Mouse (Mus musculus) frontal cortex, postnatal 14 days (tissue): ENCODE results near the gene Sirt2.
A peak's percentile ranks its signal among the peaks of the same experiment; 100 is the strongest.

ENCODE experiments used
- DNase-seq, 2 experiments: peaks; one replicate each; pipeline ENCODE4 v3.0.0; 2022; ENCODE audit warnings: low spot score in 2 of 2

Gene Sirt2

GRCm38 (mm10) chr7:28766173-28766879 is at the start of gene Sirt2:
Sirt2 (plus strand) TSS chr7:28766735.
- DNase-seq = peak; percentile 98 to 99

- DNase-seq = no peak
These were observed 48.8 kb upstream of the Sirt2 start for GRCm38 (mm10) chr7:28717726-28718125.

- DNase-seq = no peak
These were observed 47.4 kb upstream of the Sirt2 start for GRCm38 (mm10) chr7:28719159-28719558.

GRCm38 (mm10) chr7:28719650-28720049 is 46.9 kb upstream of the Sirt2 start:
- DNase-seq = no peak

- no peak for DNase-seq
These were observed 45.6 kb upstream of the Sirt2 start for GRCm38 (mm10) chr7:28720753-28721537.

DNA sequence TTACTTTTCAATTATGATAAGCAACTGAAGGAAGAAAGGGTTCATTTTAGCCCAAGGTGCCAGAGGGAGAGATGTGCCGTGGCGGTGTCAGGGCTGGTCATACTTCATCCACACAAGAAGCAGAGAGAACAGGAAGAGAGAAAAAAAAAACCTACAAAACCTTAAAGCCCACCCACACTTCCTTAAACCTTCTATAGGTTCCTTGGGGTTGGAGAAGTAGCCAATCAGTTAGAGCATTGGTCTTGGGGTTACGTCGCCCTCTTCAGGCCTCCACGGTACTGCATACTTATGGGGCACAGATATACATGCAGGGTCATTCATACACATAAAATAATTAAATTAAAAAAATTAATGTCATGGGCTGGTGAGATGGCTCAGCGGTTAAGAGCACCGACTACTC is 44.5 kb upstream of the Sirt2 start:
- DNase-seq = no peak

DNA sequence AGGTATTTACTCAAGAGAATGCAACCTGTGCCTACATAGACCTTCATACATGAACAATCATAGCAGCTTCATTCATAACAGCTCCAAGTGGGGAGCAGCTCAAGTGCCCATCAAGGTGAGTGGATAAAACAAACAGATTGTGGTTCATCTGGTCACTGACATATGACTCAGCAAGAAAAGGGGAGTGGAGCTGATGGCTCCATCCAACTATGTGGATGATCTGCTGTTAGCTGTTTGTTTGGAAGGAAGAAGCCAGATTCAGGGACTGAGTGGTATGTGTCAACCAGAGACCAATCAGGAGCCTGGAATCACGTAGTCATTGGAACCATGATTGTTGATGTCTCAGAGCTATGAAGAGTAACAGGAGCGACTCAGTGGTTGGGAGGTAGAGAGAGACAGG is 41.9 kb upstream of the Sirt2 start:
- DNase-seq = no peak

DNA sequence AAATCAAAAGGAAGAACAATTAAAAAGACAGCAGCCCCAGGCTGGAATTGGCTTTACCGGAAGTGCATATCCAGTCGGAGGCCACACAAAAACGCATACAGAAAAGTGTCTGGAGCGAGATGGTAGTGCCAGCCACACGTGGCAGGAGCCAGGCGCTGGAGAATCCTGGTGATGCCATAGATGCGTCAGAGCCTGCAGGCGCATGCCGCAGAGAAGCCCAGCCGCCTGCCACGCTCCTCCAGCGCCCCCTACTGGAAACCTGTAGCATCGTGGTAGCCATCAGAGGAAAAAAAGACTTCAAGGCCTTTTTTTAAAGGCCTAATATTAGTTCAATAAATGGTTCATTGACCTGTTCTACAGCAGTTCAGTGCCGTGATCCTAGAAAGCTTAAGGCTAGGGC is 39.9 kb upstream of the Sirt2 start:
- DNase-seq = peak; percentile 66 to 70

DNA sequence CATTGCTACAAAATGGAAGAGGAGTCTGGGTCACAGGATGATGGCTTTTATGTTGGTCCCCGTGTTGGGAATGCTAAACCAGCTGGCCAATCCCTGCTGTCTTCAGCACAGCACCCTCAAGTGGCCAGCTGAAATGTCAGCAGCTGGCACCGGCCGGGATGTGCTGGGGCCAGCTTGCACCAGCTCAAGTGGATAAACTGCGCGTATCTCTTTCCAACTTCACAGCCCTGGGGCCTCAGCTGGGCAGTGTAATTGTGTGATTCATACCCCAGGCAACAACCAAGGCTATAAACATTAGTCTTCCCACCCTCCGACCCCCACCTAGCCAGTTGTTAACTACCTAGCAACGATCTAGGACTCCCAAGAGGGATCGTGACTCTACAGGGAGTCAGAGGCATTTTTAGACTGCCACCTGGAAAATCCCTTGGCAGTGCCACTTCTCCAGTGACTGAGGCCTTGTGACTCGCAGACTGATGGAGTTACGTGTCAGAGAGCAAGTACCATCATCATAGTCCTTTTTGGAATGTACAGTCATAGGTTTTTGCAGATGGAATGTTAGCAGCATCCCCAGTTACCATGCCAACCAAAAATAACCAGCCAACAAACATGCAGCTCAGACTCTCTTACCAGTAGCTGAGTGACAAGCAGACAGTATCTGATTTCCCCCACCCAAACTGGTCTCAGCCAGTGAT is 38.7 kb upstream of the Sirt2 start:
- DNase-seq = no peak

DNA sequence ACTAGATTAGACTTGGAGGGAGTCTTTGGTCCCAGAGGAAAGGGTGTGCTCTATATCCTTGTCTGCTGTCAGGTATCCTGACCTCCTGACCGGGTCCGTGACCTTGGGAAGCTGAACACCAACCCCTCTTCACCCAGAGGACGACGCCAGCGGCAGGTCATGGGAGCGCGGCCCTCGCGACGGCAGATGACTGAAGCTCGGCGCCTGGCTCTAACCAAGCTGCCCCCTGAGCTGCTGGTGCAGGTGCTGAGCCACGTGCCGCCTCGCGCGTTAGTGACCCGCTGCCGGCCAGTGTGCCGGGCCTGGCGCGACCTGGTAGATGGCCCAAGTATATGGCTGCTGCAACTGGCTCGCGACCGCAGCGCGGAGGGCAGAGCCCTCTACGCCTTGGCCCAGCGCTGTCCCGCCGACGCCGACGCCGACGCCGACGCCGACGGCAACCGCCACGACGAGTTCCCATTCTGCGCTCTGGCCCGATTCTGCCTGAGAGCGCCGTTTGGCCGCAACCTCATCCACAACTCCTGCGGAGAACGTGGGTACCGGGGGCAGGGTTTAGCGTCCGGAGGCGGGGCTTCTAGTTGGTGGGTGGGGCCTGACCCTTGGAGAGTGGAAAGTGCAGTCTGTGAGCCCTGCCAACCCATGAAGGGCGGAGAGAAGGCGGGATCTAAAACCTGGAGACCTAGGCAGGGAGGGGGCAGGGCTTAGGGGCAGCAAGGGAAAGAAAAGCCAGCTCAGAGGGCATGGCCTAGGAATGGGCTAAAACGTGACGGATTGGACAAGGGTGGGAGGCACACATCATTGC is 34.0 kb upstream of the Sirt2 start:
- peak in 1 of 2 experiments; percentile 45 for DNase-seq

- no peak for DNase-seq
These were observed 33.3 kb upstream of the Sirt2 start for GRCm38 (mm10) chr7:28733211-28733610.

GRCm38 (mm10) chr7:28735701-28736100 is 30.8 kb upstream of the Sirt2 start:
- DNase-seq = no peak

GRCm38 (mm10) chr7:28739829-28740228 is 26.7 kb upstream of the Sirt2 start:
- DNase-seq = no peak

DNA sequence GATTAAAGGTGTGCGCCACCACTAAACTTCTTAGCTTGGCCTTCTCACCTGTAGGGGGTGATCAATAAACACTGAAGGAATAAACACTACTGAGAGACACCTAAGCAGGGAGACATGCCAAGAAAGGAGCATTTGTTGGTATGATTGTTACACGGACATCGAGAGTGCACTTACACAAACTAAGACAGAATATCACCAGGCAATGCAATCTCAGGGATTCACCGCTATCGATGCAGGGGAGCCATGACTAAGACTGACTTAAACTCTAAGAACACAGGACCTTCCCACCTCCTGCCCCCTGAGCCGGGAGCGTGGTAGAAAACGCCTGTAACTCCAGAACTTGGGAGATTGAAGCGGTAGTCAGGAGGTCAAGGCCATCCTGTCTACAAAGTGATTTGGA is 25.6 kb upstream of the Sirt2 start:
- DNase-seq = no peak

DNA sequence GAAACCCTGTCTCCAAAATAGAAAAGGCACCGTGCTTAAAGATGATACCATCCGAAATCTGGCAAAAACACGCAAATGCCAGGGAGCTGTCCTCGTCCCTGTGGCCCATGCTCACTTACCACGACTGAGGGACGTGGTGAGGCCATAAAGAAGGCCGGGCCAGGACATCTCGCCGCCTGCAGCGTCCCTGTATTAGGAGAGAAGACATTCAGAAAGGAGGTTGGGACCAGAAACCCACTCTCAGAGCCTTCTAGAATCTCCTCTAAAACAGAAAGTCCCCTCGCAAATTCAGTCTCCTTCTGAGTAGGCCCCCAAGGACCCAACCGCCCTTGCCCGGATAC is 25.2 kb upstream of the Sirt2 start:
- no peak for DNase-seq

GRCm38 (mm10) chr7:28741709-28742438 is 24.7 kb upstream of the Sirt2 start, which contains the start of the genes Mrps12 and Sars2:
Mrps12 (minus strand) TSS chr7:28741820.
Sars2 (plus strand) TSS chr7:28741992.
- DNase-seq = peak; percentile 94 to 97

- DNase-seq = no peak
These were observed 16.6 kb upstream of the Sirt2 start for GRCm38 (mm10) chr7:28749935-28750334.

DNA sequence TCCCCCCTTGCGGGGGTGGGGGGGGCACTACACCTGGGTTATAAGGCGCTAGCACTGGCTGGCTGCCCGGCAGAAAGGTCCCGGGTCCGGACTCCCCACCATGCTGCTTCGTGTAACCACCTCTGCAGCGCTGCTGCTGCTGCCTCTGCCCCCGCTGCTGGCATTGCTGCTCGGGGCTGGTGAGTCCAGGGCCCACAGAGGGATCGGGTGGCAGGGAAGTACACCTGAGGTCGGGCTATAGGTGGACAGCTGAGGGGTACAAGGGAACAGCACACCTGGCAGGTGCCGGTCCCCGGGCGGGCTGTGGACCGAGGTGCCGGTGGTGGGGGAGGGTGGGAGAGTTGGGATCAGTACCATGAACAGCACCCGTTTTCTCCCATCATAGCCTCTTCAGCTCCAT is 10.5 kb upstream of the Sirt2 start, which contains the start of gene Ccer2:
Gene Ccer2, plus strand, starts transcription at position 96 of the 400 bp plus-strand sequence.
- DNase-seq = no peak

- no peak for DNase-seq
These were observed 7.9 kb upstream of the Sirt2 start for GRCm38 (mm10) chr7:28758623-28759022.

DNA sequence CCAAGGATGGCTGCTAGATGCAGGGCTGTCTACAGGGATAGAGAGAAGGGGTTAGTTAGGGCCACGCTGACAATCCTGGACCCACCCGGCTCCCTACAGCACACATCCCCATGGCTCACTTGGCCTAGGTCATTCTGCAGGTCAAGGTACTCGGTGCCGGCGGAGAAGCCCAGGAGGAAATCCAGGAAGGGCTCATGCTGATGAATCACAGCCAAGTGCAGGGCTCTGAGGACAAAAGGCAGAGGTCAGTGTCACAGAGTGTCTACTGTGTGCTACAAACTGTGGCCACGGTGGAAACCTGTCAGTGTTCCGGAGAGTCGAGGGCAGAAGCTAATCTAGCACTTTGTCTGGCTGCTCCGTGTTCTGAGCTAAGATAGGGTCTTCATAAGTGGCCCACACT is 4.6 kb upstream of the Sirt2 start:
- DNase-seq = no peak

DNA sequence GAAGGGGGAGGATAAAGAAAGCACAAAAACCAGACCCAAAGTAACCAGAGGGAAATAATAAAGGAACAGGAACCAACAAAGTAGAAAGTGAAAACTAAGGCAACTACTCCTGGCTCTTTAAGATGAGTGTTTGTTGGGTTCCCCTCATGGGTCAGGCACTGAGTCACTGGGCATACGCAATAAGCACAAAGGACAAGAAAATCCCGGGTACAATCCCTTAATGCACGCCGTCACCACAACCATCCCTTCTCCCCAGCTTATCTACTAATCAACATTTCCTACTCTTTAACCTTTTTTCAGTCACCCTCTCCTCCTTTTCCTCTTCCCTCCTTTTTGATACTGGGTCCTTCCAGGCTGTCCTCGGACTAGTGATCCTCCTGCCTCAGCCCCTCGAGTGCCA is 1.3 kb upstream of the Sirt2 start:
- no peak for DNase-seq
